Mouse (Mus musculus): Measurements from ENCODE around the gene S1pr4. TPM values are rescaled to one million over a fixed set of nuclear protein-coding genes. Genes with fewer than 3 reads are reported as not detected.

The S1pr4 gene
- not detected for polyA plus RNA-seq (2014; fragmentation: Illumina TruSeq; extraction: RNeasy Lipid Tissue Mini Kit (QIAGEN cat#74804); ENCODE audit: low read depth, low replicate concordance)

DNA sequence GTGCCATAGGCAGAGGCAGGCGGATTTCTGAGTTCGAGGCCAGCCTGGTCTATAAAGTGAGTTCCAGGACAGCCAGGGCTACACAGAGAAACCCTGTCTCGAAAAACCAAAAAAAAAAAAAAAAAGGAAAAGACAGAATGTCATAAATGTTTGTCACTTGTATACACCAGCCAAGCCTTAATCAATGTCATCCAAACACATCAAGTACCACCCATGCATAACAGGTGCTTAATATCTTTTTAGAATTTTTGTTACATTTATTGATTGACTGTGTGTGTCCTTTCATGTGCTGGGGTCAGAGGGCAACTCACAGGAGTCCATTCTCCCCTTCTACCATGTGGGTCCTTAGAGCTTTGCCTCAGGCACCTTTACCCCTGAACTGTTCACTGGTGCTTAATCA, at the start of gene S1pr4:
S1pr4 (minus strand) TSS at position 101 of the 400 bp plus-strand sequence.

GRCm38 (mm10) chr10:81545161-81545747, 45.3 kb upstream of the S1pr4 start, which contains the start of gene Gna11:
Gene Gna11 (minus strand): TSS chr10:81545190.

DNA sequence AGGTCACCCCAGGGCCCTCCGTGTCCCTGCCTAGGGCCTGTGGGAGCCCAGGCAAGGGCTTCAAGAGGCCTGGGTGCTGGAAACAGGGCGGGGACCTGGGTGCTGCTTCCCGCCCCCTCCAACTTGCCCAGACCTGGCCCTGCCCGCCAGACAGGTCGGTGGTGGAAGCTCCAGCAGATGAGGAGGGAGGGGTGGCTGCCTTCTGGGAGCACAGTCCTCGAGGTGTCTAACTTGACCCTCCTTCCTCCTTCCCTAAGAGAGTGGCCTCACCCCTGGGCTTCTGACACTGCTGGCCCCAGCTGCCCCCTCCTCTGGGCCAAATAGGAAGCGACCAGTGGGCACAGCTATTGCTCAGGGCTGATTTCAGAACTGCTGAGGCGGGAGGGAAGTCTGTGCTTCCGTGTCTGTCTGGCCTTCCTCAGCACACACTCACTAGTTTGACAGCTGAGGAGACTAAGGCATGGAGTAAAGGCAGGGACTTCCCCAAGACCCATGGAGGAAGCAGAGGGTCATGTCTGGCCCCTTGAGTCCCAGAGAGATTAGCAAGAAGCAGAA, 24.2 kb upstream of the S1pr4 start, which contains the start of gene Gna15:
Gna15 (minus strand) TSS at position 175 of the 555 bp plus-strand sequence.

DNA sequence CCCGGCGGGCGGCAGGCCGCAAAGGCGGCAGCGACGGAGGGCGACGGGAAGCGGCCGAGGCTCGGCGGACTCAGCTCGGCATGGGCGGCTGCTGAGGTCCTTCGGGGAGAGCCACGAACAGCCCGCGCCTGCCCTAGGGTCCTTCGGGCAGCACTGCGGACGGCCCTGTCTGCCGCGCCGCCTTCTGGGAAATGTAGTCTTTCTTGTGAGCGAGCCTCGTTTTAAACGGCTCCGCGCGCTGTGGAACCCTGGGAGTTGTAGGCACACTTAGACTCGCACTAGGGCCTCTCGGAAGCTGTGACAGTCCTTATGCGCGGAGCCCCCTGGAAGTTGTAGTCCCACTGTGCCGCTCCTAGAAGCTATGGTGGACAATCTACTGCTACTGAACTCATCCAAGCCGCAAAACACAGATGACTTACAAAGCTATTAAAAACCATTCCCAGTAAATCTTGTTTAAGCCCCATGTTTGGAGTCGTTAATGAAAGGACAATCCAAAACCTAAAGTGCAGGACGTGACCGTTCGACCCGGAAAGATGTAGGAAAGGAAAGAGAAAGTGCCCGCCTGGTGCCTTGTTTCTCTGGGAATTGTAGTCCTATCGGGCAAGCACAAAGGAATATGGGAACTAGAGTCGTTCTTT, 3.5 kb downstream of the S1pr4 start, which contains the start of gene Ncln:
Ncln (minus strand) TSS at position 129 of the 638 bp plus-strand sequence.

GRCm38 (mm10) chr10:81482533-81482889, 17.4 kb downstream of the S1pr4 start, which contains the start of gene Celf5:
Gene Celf5 (minus strand): TSS chr10:81482709.

DNA sequence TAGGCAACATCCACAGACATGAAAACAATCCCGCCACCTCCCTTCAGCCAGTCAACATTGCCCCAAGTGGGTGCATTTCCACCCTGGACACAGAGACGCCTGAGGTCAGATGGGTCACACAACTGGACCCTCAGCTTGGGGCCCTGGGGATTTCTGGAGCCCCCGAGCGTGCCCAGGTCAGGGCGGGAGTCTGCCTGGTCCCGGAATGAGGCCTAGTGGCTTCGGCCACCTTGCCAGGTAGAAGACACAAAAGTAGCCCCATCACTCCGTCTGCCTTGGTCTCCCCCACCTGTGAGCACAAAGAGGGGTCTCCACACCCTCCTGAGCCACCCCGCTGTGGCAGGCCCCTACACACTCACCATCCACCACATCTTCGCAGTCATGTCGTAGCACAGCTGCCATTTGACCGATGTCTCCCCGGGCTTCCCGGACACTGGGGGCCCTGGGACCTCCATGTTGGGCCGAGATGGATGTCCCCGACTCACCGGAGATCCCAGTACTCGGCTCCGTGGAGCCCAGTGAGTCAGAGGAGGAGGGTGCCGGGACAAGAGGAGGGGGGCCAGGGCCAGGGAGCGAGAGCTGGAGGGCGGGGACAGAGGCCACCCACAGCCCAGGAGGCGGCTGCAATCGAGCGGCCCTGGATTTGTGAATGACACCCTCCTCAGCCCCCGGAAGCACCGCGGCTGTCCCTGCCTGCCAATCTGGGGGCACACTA, 44.6 kb downstream of the S1pr4 start, which contains the start of gene Nfic:
Nfic (minus strand) TSS at position 455 of the 715 bp plus-strand sequence.

Other genes starting within 250 kb of the S1pr4 start
- gene Matk, start 247.2 kb downstream of the S1pr4 start, polyA plus RNA-seq (2014; fragmentation: Illumina TruSeq; extraction: RNeasy Lipid Tissue Mini Kit (QIAGEN cat#74804); ENCODE audit: low read depth, low replicate concordance): not detected
- 6.4 TPM for gene Mrpl54, start 233.2 kb downstream of the S1pr4 start, polyA plus RNA-seq (2014; fragmentation: Illumina TruSeq; extraction: RNeasy Lipid Tissue Mini Kit (QIAGEN cat#74804); ENCODE audit: low read depth, low replicate concordance)
- gene Apba3, start 233.2 kb downstream of the S1pr4 start, polyA plus RNA-seq (2014; fragmentation: Illumina TruSeq; extraction: RNeasy Lipid Tissue Mini Kit (QIAGEN cat#74804); ENCODE audit: low read depth, low replicate concordance): 4.4 TPM
- not detected for gene Tjp3, start 208.6 kb downstream of the S1pr4 start, polyA plus RNA-seq (2014; fragmentation: Illumina TruSeq; extraction: RNeasy Lipid Tissue Mini Kit (QIAGEN cat#74804); ENCODE audit: low read depth, low replicate concordance)
- 0.67 TPM for gene Pip5k1c, start 207.2 kb downstream of the S1pr4 start, polyA plus RNA-seq (2014; fragmentation: Illumina TruSeq; extraction: RNeasy Lipid Tissue Mini Kit (QIAGEN cat#74804); ENCODE audit: low read depth, low replicate concordance)
- gene Cactin, start 179.0 kb downstream of the S1pr4 start, polyA plus RNA-seq (2014; fragmentation: Illumina TruSeq; extraction: RNeasy Lipid Tissue Mini Kit (QIAGEN cat#74804); ENCODE audit: low read depth, low replicate concordance): 0.14 TPM
- gene Tbxa2r, start 171.4 kb downstream of the S1pr4 start, polyA plus RNA-seq (2014; fragmentation: Illumina TruSeq; extraction: RNeasy Lipid Tissue Mini Kit (QIAGEN cat#74804); ENCODE audit: low read depth, low replicate concordance): not detected
- 0.11 TPM for gene Gipc3, start 156.9 kb downstream of the S1pr4 start, polyA plus RNA-seq (2014; fragmentation: Illumina TruSeq; extraction: RNeasy Lipid Tissue Mini Kit (QIAGEN cat#74804); ENCODE audit: low read depth, low replicate concordance)
- gene Hmg20b, start 149.7 kb downstream of the S1pr4 start, polyA plus RNA-seq (2014; fragmentation: Illumina TruSeq; extraction: RNeasy Lipid Tissue Mini Kit (QIAGEN cat#74804); ENCODE audit: low read depth, low replicate concordance): 2.9 TPM
- 0.90 TPM for gene Mfsd12, start 142.6 kb downstream of the S1pr4 start, polyA plus RNA-seq (2014; fragmentation: Illumina TruSeq; extraction: RNeasy Lipid Tissue Mini Kit (QIAGEN cat#74804); ENCODE audit: low read depth, low replicate concordance)
- gene 4930404N11Rik, start 134.3 kb downstream of the S1pr4 start, polyA plus RNA-seq (2014; fragmentation: Illumina TruSeq; extraction: RNeasy Lipid Tissue Mini Kit (QIAGEN cat#74804); ENCODE audit: low read depth, low replicate concordance): not detected
- gene Fzr1, start 121.6 kb downstream of the S1pr4 start, polyA plus RNA-seq (2014; fragmentation: Illumina TruSeq; extraction: RNeasy Lipid Tissue Mini Kit (QIAGEN cat#74804); ENCODE audit: low read depth, low replicate concordance): 1.1 TPM
- not detected for gene Dohh, start 115.7 kb downstream of the S1pr4 start, polyA plus RNA-seq (2014; fragmentation: Illumina TruSeq; extraction: RNeasy Lipid Tissue Mini Kit (QIAGEN cat#74804); ENCODE audit: low read depth, low replicate concordance)
- 0.20 TPM for gene Gm48551, start 115.7 kb downstream of the S1pr4 start, polyA plus RNA-seq (2014; fragmentation: Illumina TruSeq; extraction: RNeasy Lipid Tissue Mini Kit (QIAGEN cat#74804); ENCODE audit: low read depth, low replicate concordance)
- not detected for gene Gm48552, start 111.1 kb downstream of the S1pr4 start, polyA plus RNA-seq (2014; fragmentation: Illumina TruSeq; extraction: RNeasy Lipid Tissue Mini Kit (QIAGEN cat#74804); ENCODE audit: low read depth, low replicate concordance)
- 273 TPM for gene Smim24, start 107.1 kb downstream of the S1pr4 start, polyA plus RNA-seq (2014; fragmentation: Illumina TruSeq; extraction: RNeasy Lipid Tissue Mini Kit (QIAGEN cat#74804); ENCODE audit: low read depth, low replicate concordance)
- gene Nfic, start 44.5 kb downstream of the S1pr4 start, polyA plus RNA-seq (2014; fragmentation: Illumina TruSeq; extraction: RNeasy Lipid Tissue Mini Kit (QIAGEN cat#74804); ENCODE audit: low read depth, low replicate concordance): 3.2 TPM
- 4.3 TPM for gene Celf5, start 17.4 kb downstream of the S1pr4 start, polyA plus RNA-seq (2014; fragmentation: Illumina TruSeq; extraction: RNeasy Lipid Tissue Mini Kit (QIAGEN cat#74804); ENCODE audit: low read depth, low replicate concordance)
- gene Ncln, start 3.7 kb downstream of the S1pr4 start, polyA plus RNA-seq (2014; fragmentation: Illumina TruSeq; extraction: RNeasy Lipid Tissue Mini Kit (QIAGEN cat#74804); ENCODE audit: low read depth, low replicate concordance): not detected
- gene Gna15, start 24.1 kb upstream of the S1pr4 start, polyA plus RNA-seq (2014; fragmentation: Illumina TruSeq; extraction: RNeasy Lipid Tissue Mini Kit (QIAGEN cat#74804); ENCODE audit: low read depth, low replicate concordance): not detected
- 1.9 TPM for gene Gna11, start 45.1 kb upstream of the S1pr4 start, polyA plus RNA-seq (2014; fragmentation: Illumina TruSeq; extraction: RNeasy Lipid Tissue Mini Kit (QIAGEN cat#74804); ENCODE audit: low read depth, low replicate concordance)
- gene Aes, start 59.4 kb upstream of the S1pr4 start, polyA plus RNA-seq (2014; fragmentation: Illumina TruSeq; extraction: RNeasy Lipid Tissue Mini Kit (QIAGEN cat#74804); ENCODE audit: low read depth, low replicate concordance): 4.5 TPM
- gene Tle2, start 74.4 kb upstream of the S1pr4 start, polyA plus RNA-seq (2014; fragmentation: Illumina TruSeq; extraction: RNeasy Lipid Tissue Mini Kit (QIAGEN cat#74804); ENCODE audit: low read depth, low replicate concordance): 1.5 TPM
- 0.90 TPM for gene Tle6, start 100.9 kb upstream of the S1pr4 start, polyA plus RNA-seq (2014; fragmentation: Illumina TruSeq; extraction: RNeasy Lipid Tissue Mini Kit (QIAGEN cat#74804); ENCODE audit: low read depth, low replicate concordance)
- gene BC025920, start 106.1 kb upstream of the S1pr4 start, polyA plus RNA-seq (2014; fragmentation: Illumina TruSeq; extraction: RNeasy Lipid Tissue Mini Kit (QIAGEN cat#74804); ENCODE audit: low read depth, low replicate concordance): 0.90 TPM
- not detected for gene Sirt6, start 127.7 kb upstream of the S1pr4 start, polyA plus RNA-seq (2014; fragmentation: Illumina TruSeq; extraction: RNeasy Lipid Tissue Mini Kit (QIAGEN cat#74804); ENCODE audit: low read depth, low replicate concordance)
- gene Ankrd24, start 128.4 kb upstream of the S1pr4 start, polyA plus RNA-seq (2014; fragmentation: Illumina TruSeq; extraction: RNeasy Lipid Tissue Mini Kit (QIAGEN cat#74804); ENCODE audit: low read depth, low replicate concordance): 1.0 TPM
- gene Gm10778, start 148.9 kb upstream of the S1pr4 start, polyA plus RNA-seq (2014; fragmentation: Illumina TruSeq; extraction: RNeasy Lipid Tissue Mini Kit (QIAGEN cat#74804); ENCODE audit: low read depth, low replicate concordance): 6.5 TPM
- 20.2 TPM for gene Zfp433, start 204.7 kb upstream of the S1pr4 start, polyA plus RNA-seq (2014; fragmentation: Illumina TruSeq; extraction: RNeasy Lipid Tissue Mini Kit (QIAGEN cat#74804); ENCODE audit: low read depth, low replicate concordance)

All from testis, adult 10 weeks (tissue).